Mouse (Mus musculus): Measurements from ENCODE around the gene Vps8.

DNA sequence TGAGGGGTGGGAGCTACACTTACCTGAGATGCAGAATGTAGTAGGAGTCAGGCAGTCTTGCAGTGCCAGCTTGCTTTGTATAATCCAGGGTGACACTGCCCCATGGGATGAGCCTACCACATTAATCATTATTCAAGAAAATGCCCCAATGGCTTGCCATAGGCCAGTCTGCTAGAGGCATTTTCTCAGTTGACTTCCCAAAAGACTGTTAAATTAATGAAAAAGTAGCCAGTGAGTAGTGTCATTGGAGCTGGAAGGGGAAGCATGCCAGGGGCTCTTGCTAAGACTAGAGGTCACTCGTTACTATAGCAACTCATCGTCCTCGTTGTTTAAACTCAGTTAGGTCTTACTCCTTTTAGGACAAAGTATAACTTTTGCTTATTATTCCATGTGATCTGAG lies 130.6 kb downstream of the Vps8 start:
- TF ChIP-seq ZNF384 (IDR thresholded peaks at IDR 0.05; ENCODE audit: low read depth, low read length), result no peak
- TF ChIP-seq UBTF (IDR thresholded peaks at IDR 0.05; ENCODE audit: low read depth, low read length), result no peak
- no peak for TF ChIP-seq KAT2A (IDR thresholded peaks at IDR 0.05; ENCODE audit: insufficient replicate concordance, low read length)
- no peak for TF ChIP-seq NELFE (IDR thresholded peaks at IDR 0.05; ENCODE audit: low read depth, low read length)

Data from CH12.LX (cell line).